Mouse (Mus musculus) olfactory bulb, adult 2 months (tissue): ENCODE results near the gene Pithd1.

Experiments used
- CTCF ChIP-seq: fragments of 200-500 bp; IDR thresholded peaks from 2 replicates; pipeline ENCODE4 v1.5.1; 2012; ENCODE audit warnings: low read depth, mild to moderate bottlenecking, low read length, moderate library complexity; ENCODE audit not compliant: insufficient read depth
- POLR2A ChIP-seq: fragments of 200-500 bp; IDR thresholded peaks from 2 replicates; pipeline ENCODE4 v1.6.1; 2012; ENCODE audit warnings: mild to moderate bottlenecking, low read depth, low read length, moderate library complexity; ENCODE audit not compliant: insufficient read depth

DNA sequence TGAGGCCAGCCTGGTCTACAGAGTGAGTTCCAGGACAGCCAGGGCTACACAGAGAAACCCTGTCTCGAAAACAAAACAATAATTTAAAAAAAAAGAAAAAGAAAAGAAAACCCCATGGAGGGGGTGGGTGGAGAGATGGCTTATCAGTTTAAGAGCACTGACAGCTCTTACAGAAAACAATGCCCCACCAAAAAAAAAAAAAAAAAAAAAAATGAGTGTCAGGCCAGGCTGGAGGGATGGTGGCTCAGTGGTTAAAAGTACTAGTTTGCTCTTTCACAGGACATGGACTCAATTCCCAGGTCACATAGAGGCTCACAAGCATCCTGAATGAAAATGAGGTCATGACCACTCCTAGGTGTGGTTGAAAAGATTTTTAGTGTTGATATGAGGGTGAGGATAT lies 46.2 kb upstream of the Pithd1 start:
- TF ChIP-seq POLR2A (no peak), CTCF (no peak)
